Mouse (Mus musculus) heart, adult 18-20 months (tissue): Measurements from ENCODE around the gene Mastl. TPM values are rescaled to one million over a fixed set of nuclear protein-coding genes. Genes with fewer than 3 reads are reported as not detected.

ENCODE experiments used
- DNase-seq, 2 experiments: peaks; one replicate each; pipeline ENCODE4 v3.0.0; 2021 to 2022; ENCODE audit warnings: mixed read lengths in 1 of 2
- long read RNA-seq, 2 experiments: library from polyadenylated mRNA; stranded (forward); transcript quantifications; one replicate each; pipeline ENCODE4 v2.0.0; 2021
- total RNA-seq, 2 experiments: library from RNA; stranded (reverse); gene quantifications; 2 replicates each; pipeline ENCODE4 v1.2.3; 2021

The Mastl gene
- under 1 TPM; 0.22 to 0.36 TPM for total RNA-seq
- long read RNA-seq, experiment 1: 0 reads
- long read RNA-seq, experiment 2, partial matches to known transcripts: 0 of 1 reads
- long read RNA-seq, experiment 2, other reads (novel, unspliced or antisense): 1 of 1 reads

- DNase-seq: peak; percentile 94 to 99
Measured at GRCm38 (mm10) chr2:23155777-23156607, at the start of gene Mastl, which contains the start of gene Yme1l1. Gene Mastl (minus strand): TSS chr2:23156024. Gene Yme1l1 (plus strand): TSS chr2:23156369.

GRCm38 (mm10) chr2:23202900-23203670, 47.3 kb upstream of the Mastl start:
- no peak for DNase-seq

- DNase-seq: no peak
Measured at GRCm38 (mm10) chr2:23201034-23201433, 45.2 kb upstream of the Mastl start.

- DNase-seq: no peak
Measured at GRCm38 (mm10) chr2:23194366-23194765, 38.5 kb upstream of the Mastl start.

- DNase-seq: no peak
Measured at GRCm38 (mm10) chr2:23172305-23172704, 16.5 kb upstream of the Mastl start.

GRCm38 (mm10) chr2:23156608-23157081, 821 bp upstream of the Mastl start:
- DNase-seq: no peak

- no peak for DNase-seq
Measured at GRCm38 (mm10) chr2:23155199-23155621, 614 bp downstream of the Mastl start.

- peak; percentile 17 to 38 for DNase-seq
Measured at GRCm38 (mm10) chr2:23119573-23119972, 36.3 kb downstream of the Mastl start.

GRCm38 (mm10) chr2:23102266-23102665, 53.6 kb downstream of the Mastl start:
- DNase-seq: no peak

GRCm38 (mm10) chr2:23097028-23097427, 58.8 kb downstream of the Mastl start:
- DNase-seq: no peak

- peak; percentile 22 to 50 for DNase-seq
Measured at GRCm38 (mm10) chr2:23092216-23092615, 63.6 kb downstream of the Mastl start.

- no peak for DNase-seq
Measured at GRCm38 (mm10) chr2:23084540-23084939, 71.3 kb downstream of the Mastl start.

- no peak for DNase-seq
Measured at GRCm38 (mm10) chr2:23078588-23078987, 77.2 kb downstream of the Mastl start.

- DNase-seq: no peak
Measured at GRCm38 (mm10) chr2:23077693-23078092, 78.1 kb downstream of the Mastl start.

GRCm38 (mm10) chr2:23076783-23077182, 79.0 kb downstream of the Mastl start:
- no peak for DNase-seq

- no peak for DNase-seq
Measured at GRCm38 (mm10) chr2:23075846-23076245, 80.0 kb downstream of the Mastl start.

- no peak for DNase-seq
Measured at GRCm38 (mm10) chr2:23071406-23071805, 84.4 kb downstream of the Mastl start.

- DNase-seq: no peak
Measured at GRCm38 (mm10) chr2:23070491-23070890, 85.3 kb downstream of the Mastl start.

- peak; percentile 96 for DNase-seq
Measured at GRCm38 (mm10) chr2:23068894-23069744, 86.7 kb downstream of the Mastl start.

GRCm38 (mm10) chr2:23068370-23068737, 87.5 kb downstream of the Mastl start:
- DNase-seq: no peak

GRCm38 (mm10) chr2:23067552-23068369, 88.1 kb downstream of the Mastl start, which contains the start of gene Acbd5:
Gene Acbd5 (plus strand): TSS chr2:23068167.
- peak; percentile 97 to 99 for DNase-seq
